ENCODE assay signal across 9 mouse cellular contexts in the genomic region with DNA sequence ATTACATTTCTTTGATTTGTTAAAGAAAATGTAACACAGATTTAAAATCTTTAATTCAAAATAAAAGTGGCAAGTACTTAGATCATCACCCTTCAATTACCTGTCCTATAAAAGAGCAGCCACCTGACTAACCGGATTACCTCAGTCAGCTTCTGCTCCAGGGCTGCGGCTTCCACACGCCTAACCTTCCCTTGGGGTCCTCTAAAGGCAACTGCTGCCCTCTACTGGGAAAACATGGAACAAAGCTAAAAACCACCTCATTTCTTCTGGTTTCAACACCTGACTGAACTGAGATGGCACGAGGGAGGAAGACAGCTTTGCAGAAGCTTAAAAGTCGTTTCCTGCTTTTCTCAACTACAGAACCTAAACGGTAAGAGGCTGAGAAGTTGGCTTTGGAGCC.
A peak's percentile ranks its signal among the peaks of the same experiment; 100 is the strongest.
DNase-seq lines count a peak whose midpoint lies in the region; ATAC-seq lines count a peak whose summit lies in the region.
"Had no signal": no experiment of that assay in that cellular context is flagged by ENCODE, and none has a peak within 500 bp of the region (broad histone marks: within the 10 kb centered on the region; RNA-seq: fewer than 3 reads in every experiment).

No protein-coding gene starts in this region.

- H3K4me3 ChIP-seq in hindbrain, embryonic 16.5 days (ENCODE audit: low read length), result no peak overlapping the region
- no peak overlapping the region for H3K4me3 ChIP-seq in midbrain, embryonic 11.5 days (ENCODE audit: low read depth, low read length)
- no peak overlapping the region for H3K4me3 ChIP-seq in stomach, embryonic 14.5 days (ENCODE audit: low read depth, low read length)
- H3K4me3 ChIP-seq: liver, embryonic 13.5 days had no signal

- 0 out of 2 replicates have a peak, but pooled peaks have one; percentile 29 for ATAC-seq in hindbrain, embryonic 16.5 days
- ATAC-seq in midbrain, embryonic 11.5 days (ENCODE audit: low FRiP score), result peak; percentile 25; the same call in 1 of the 2 replicates
- 0 out of 2 replicates have a peak, but pooled peaks have one; percentile 16 for ATAC-seq in stomach, embryonic 14.5 days (ENCODE audit: insufficient number of reproducible peaks, insufficient read depth, low FRiP score, low read depth)

- no peak overlapping the region for H3K9ac ChIP-seq in hindbrain, embryonic 16.5 days (ENCODE audit: low read depth, low read length)
- no peak overlapping the region for H3K9ac ChIP-seq in midbrain, embryonic 11.5 days (ENCODE audit: low read length)
- H3K9ac ChIP-seq in stomach, embryonic 14.5 days (replicated peaks; ENCODE audit: low read depth, low read length), result no peak overlapping the region
- H3K9ac ChIP-seq: liver, embryonic 13.5 days had no signal

- H3K4me1 ChIP-seq in hindbrain, embryonic 16.5 days (ENCODE audit: control insufficient read depth, insufficient read depth, low read depth, low read length), result no peaks in the 10 kb centered on the region
- H3K4me1 ChIP-seq in midbrain, embryonic 11.5 days (ENCODE audit: control insufficient read depth, insufficient read depth, low read length), result peaks cover 7% of the 10 kb centered on the region
- H3K4me1 ChIP-seq in stomach, embryonic 14.5 days (ENCODE audit: control insufficient read depth, insufficient read depth, low read length), result 0 out of 2 replicates have a peak, but pooled peaks cover 4% of the 10 kb centered on the region
- H3K4me1 ChIP-seq: liver, embryonic 13.5 days had no signal

- H3K27me3 ChIP-seq in hindbrain, embryonic 16.5 days (replicated peaks; ENCODE audit: control insufficient read depth, insufficient read depth, low read length), result no peaks in the 10 kb centered on the region
- H3K27me3 ChIP-seq in midbrain, embryonic 11.5 days (ENCODE audit: control insufficient read depth, insufficient read depth, low read length), result no peaks in the 10 kb centered on the region
- H3K27me3 ChIP-seq in stomach, embryonic 14.5 days (ENCODE audit: control insufficient read depth, insufficient read depth, low read length), result no peaks in the 10 kb centered on the region
- H3K27me3 ChIP-seq: liver, embryonic 13.5 days had no signal

- WGBS in hindbrain, embryonic 16.5 days, result 13% methylated on average over 6 of the region's 6 CpGs
- WGBS in midbrain, embryonic 11.5 days, result 10% methylated on average over 6 of the region's 6 CpGs
- 11% methylated on average over 6 of the region's 6 CpGs for WGBS in stomach, embryonic 14.5 days

- peak; percentile 63 for DNase-seq in heart, adult 8-10 months (ENCODE audit: low spot score)
- no peak for DNase-seq in heart, adult 11 months
- peak; percentile 81 for DNase-seq in R1 (ENCODE audit: low read depth, low spot score)
- DNase-seq in cerebellum, postnatal 4 days (ENCODE audit: low spot score in 2 of 2), result peak; percentile 44 to 66
- DNase-seq in layer of hippocampus, postnatal 14 days (ENCODE audit: low spot score in 2 of 2), result peak; percentile 51 to 78
- DNase-seq in midbrain, embryonic 11.5 days (ENCODE audit: low spot score, missing footprints), result peak; percentile 98
- DNase-seq: liver, embryonic 13.5 days had no signal

- H3K36me3 ChIP-seq in hindbrain, embryonic 16.5 days (ENCODE audit: control insufficient read depth, insufficient read depth, low read length), result 0 out of 2 replicates have a peak, but pooled peaks cover 2% of the 10 kb centered on the region
- H3K36me3 ChIP-seq in midbrain, embryonic 11.5 days (ENCODE audit: control insufficient read depth, insufficient read depth, low read length), result peaks cover 2% of the 10 kb centered on the region; the same call in 1 of the 2 replicates
- no peaks in the 10 kb centered on the region for H3K36me3 ChIP-seq in stomach, embryonic 14.5 days (ENCODE audit: control insufficient read depth, insufficient read depth, low read length)
- H3K36me3 ChIP-seq: liver, embryonic 13.5 days had no signal

- H3K27ac ChIP-seq in hindbrain, embryonic 16.5 days (ENCODE audit: low read depth, low read length), result no peak overlapping the region
- H3K27ac ChIP-seq in midbrain, embryonic 11.5 days (ENCODE audit: low read depth, low read length), result no peak overlapping the region
- H3K27ac ChIP-seq in stomach, embryonic 14.5 days (ENCODE audit: low read length), result no peak overlapping the region
- H3K27ac ChIP-seq: liver, embryonic 13.5 days had no signal

- no peak overlapping the region for H3K4me2 ChIP-seq in hindbrain, embryonic 16.5 days (ENCODE audit: low read length)
- no peak overlapping the region for H3K4me2 ChIP-seq in midbrain, embryonic 11.5 days
- H3K4me2 ChIP-seq in stomach, embryonic 14.5 days (replicated peaks; ENCODE audit: low read depth, low read length), result no peak overlapping the region
- H3K4me2 ChIP-seq: liver, embryonic 13.5 days had no signal

- no peaks in the 10 kb centered on the region for H3K9me3 ChIP-seq in hindbrain, embryonic 16.5 days (ENCODE audit: control insufficient read depth, low read length)
- H3K9me3 ChIP-seq in midbrain, embryonic 11.5 days (ENCODE audit: control insufficient read depth, low read length), result no peaks in the 10 kb centered on the region
- H3K9me3 ChIP-seq in stomach, embryonic 14.5 days (ENCODE audit: control insufficient read depth, low read depth, low read length), result no peaks in the 10 kb centered on the region
- H3K9me3 ChIP-seq: liver, embryonic 13.5 days had no signal
